Mouse (Mus musculus) liver, embryonic 16.5 days (tissue): ENCODE data around the gene Magi2. TPM values are rescaled to one million over a fixed set of nuclear protein-coding genes. Genes with fewer than 3 reads are reported as not detected.

Experiments used
- ATAC-seq: fragments of 200-750 bp; cut with Nextera tagmentation; 2 replicates; pipeline ENCODE4 v1.8.0; 2017; ENCODE audit warnings: low read depth, mild to moderate bottlenecking, moderate number of reproducible peaks, moderate library complexity
- H3K27ac ChIP-seq: fragments of 300-500 bp; sonication (generic); 2 replicates; pipeline ENCODE4 v1.5.1; 2014; ENCODE audit warnings: mild to moderate bottlenecking, low read length
- H3K27me3 ChIP-seq: fragments of 300-500 bp; sonication (generic); 2 replicates; pipeline ENCODE4 v1.6.1; 2014; ENCODE audit warnings: low read depth, low read length, mixed read lengths; ENCODE audit not compliant: control insufficient read depth, insufficient read depth
- H3K36me3 ChIP-seq: fragments of 300-500 bp; sonication (generic); 2 replicates; pipeline ENCODE4 v1.6.1; 2014; ENCODE audit warnings: mild to moderate bottlenecking; ENCODE audit not compliant: control insufficient read depth, insufficient read depth
- H3K4me1 ChIP-seq: fragments of 300-500 bp; sonication (generic); 2 replicates; pipeline ENCODE4 v1.6.1; 2014; ENCODE audit warnings: low read depth, low read length, mixed read lengths; ENCODE audit not compliant: control insufficient read depth
- H3K4me2 ChIP-seq: fragments of 300-500 bp; sonication (generic); 2 replicates; pipeline ENCODE4 v1.6.1; 2014; ENCODE audit warnings: low read depth, low read length, mixed read lengths
- H3K4me3 ChIP-seq: fragments of 300-500 bp; sonication (generic); 2 replicates; pipeline ENCODE4 v1.5.1; 2014; ENCODE audit warnings: low read depth, mild to moderate bottlenecking, low read length
- H3K9ac ChIP-seq: fragments of 300-500 bp; sonication (generic); 2 replicates; pipeline ENCODE4 v1.6.1; 2014; ENCODE audit warnings: low read depth, low read length
- H3K9me3 ChIP-seq: fragments of 300-500 bp; sonication (generic); replicated peaks from 2 replicates; pipeline ENCODE4 v1.6.1; 2016; ENCODE audit warnings: low read length; ENCODE audit not compliant: control insufficient read depth
- WGBS: fragments of 180-500 bp; shearing (Covaris S2); extraction: QIAGEN DNeasy Blood & Tissue Kit; methylation state at CpG from one replicate; pipeline ENCODE4 v1.1.7; 2014; ENCODE audit not compliant: insufficient replicate concordance; 5-methylcytosine and 5-hydroxymethylcytosine counted together
- polyA plus RNA-seq: library from polyadenylated mRNA; unstranded; fragments of >200 nt; fragmentation: Nextera tagmentation; extraction: Ambion mirVana; gene quantifications from 2 replicates; pipeline ENCODE4 v1.2.1, GENCODE M21; 2015

Gene Magi2
- polyA plus RNA-seq, 1 experiment from 2014 or later = 0.34 TPM

DNA sequence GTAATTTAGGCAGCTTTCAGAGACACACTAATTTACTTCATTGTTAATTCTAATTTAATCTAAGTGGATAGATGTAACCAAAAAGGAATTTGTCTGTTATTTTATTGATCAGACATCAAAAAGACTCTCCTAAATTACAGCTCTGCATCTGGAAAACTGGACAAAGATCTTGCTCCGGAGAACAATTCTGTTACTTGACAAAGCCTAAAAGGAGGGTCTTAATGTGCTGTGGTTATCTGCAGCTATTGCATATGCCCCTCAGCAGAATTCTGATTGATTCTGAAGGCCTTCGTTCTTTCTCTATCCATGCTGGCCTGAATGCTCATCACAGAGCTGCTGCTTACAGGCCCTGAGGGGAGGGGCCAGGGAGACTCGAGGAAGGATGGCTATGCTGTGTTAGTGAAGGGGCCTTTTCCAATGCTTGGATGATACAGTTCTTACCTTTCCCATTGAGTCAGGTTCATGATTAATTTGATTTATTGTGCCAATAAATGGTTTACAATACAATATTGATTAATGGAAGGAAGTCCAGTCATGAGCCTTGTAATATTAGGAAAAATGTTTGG lies 842.2 kb downstream of the Magi2 start:
- no peaks in the 10 kb centered on the region for H3K36me3 ChIP-seq
- WGBS = 59% methylated on average over 3 of the region's 3 CpGs
- no peaks in the 10 kb centered on the region for H3K4me1 ChIP-seq
- no peak overlapping the region for H3K4me2 ChIP-seq
- H3K9ac ChIP-seq = no peak overlapping the region
- no peak overlapping the region for H3K27ac ChIP-seq
- no peak for ATAC-seq
- H3K9me3 ChIP-seq = no peaks in the 10 kb centered on the region
- H3K27me3 ChIP-seq = no peaks in the 10 kb centered on the region
- no peak overlapping the region for H3K4me3 ChIP-seq

DNA sequence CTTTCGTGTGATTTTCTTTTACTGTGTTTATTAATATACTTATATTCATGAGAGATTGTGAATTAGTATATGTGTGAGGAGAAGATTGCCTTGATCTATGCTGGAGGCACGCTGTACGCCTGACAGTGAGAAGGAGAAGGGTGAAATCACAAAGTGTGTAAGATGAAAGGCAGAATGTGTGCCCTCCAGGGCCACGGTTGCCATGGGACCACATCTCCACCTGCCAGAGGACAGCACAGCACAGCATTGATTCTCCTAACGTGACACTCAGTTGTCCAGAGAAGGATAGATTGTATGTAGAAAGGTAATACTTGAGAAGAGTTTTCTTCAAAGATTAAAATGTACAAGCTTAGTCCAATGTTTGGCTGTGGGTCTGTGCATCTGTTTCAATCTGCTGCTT lies 847.3 kb downstream of the Magi2 start:
- H3K4me1 ChIP-seq = no peaks in the 10 kb centered on the region
- no peak overlapping the region for H3K4me2 ChIP-seq
- H3K36me3 ChIP-seq = no peaks in the 10 kb centered on the region
- H3K27ac ChIP-seq = no peak overlapping the region
- H3K9me3 ChIP-seq = no peaks in the 10 kb centered on the region
- no peak overlapping the region for H3K4me3 ChIP-seq
- no peak for ATAC-seq
- H3K27me3 ChIP-seq = no peaks in the 10 kb centered on the region
- 64% methylated on average over 5 of the region's 5 CpGs for WGBS
- H3K9ac ChIP-seq = no peak overlapping the region

DNA sequence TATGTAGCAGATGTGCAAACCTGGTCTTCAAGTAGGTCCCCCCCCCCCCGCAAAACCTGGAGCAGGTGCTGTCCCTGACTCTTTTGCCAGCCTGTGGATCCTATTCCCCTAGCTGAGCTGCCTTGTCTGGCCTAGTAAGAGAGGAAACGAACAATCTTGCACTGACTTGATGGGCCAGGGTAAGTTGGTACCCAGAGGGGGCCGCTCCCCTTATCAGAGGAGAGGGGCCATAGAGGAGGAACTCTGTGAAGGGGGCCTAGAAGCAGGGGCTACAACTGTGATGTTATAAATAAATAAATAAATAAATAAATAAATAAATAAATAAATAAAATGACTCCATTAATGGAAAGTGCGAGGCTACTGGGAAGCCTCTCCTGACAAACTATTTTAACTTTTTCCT lies 848.0 kb downstream of the Magi2 start:
- no peaks in the 10 kb centered on the region for H3K36me3 ChIP-seq
- H3K27ac ChIP-seq = no peak overlapping the region
- ATAC-seq = no peak
- H3K4me1 ChIP-seq = no peaks in the 10 kb centered on the region
- no peaks in the 10 kb centered on the region for H3K27me3 ChIP-seq
- H3K4me2 ChIP-seq = no peak overlapping the region
- H3K9me3 ChIP-seq = no peaks in the 10 kb centered on the region
- no peak overlapping the region for H3K9ac ChIP-seq
- H3K4me3 ChIP-seq = no peak overlapping the region
- 72% methylated on average over 4 of the region's 4 CpGs for WGBS

DNA sequence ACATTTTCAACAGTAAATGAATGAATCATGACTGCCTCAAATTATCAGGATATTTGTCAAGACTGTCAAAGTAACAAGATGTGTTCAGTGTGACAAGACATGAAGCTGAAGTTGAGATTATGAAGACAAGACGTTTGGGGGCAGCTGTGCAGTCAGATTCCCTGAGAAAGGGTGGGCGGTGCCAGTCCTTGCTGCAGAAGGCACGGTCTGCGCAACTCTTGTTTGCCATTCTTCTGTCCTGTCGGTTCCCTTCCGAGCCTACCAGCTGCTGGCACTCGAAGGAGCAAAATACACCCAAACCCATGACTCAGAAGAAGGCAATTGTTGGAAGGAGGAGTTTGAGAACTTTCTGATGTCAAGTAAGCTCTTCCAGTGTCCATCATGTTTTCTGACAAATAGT lies 852.1 kb downstream of the Magi2 start:
- 62% methylated on average over 7 of the region's 7 CpGs for WGBS
- Histone ChIP-seq H3K4me3 (no peak overlapping the region), H3K4me1 (no peaks in the 10 kb centered on the region), H3K27me3 (no peaks in the 10 kb centered on the region), H3K27ac (no peak overlapping the region), H3K4me2 (no peak overlapping the region), H3K36me3 (no peaks in the 10 kb centered on the region), H3K9ac (no peak overlapping the region), H3K9me3 (no peaks in the 10 kb centered on the region)
- ATAC-seq = no peak

DNA sequence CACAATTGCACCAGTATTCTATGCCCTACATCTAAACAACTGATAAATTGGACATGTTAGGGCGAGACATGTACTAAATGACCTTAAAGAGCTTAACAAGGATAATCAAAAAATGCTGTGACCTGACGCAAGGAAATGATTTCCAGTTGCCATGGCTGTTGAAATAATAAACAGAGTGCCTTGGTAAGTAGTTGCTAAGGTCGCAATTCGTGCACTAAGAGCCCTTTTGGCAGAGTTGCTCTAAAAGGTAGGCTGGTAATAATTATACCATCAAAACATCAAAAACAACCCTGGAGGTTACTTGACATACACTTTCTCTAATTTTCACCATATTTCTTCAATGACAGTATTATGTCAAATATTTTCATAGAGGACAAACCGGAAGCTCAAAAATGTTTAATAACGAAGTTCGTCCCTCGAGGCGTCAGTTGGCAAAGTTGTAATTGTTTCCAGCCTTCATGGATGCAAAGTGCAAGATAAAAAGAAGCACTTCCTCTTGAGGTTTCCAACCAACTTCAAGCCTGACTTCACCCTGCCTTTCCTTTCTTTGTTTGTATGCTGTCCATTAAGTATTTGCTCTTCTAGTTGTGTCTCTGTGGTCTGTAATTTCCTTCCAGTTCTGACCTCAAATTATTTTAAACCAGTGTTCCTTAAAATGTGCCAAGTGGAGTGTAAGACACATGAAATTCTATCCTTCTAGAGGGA lies 853.9 kb downstream of the Magi2 start:
- Histone ChIP-seq H3K9ac (no peak overlapping the region), H3K9me3 (no peaks in the 10 kb centered on the region), H3K4me2 (no peak overlapping the region), H3K27me3 (no peaks in the 10 kb centered on the region), H3K4me1 (no peaks in the 10 kb centered on the region), H3K27ac (no peak overlapping the region), H3K36me3 (no peaks in the 10 kb centered on the region), H3K4me3 (no peak overlapping the region)
- ATAC-seq = no peak
- WGBS = 25% methylated on average over 9 of the region's 9 CpGs

DNA sequence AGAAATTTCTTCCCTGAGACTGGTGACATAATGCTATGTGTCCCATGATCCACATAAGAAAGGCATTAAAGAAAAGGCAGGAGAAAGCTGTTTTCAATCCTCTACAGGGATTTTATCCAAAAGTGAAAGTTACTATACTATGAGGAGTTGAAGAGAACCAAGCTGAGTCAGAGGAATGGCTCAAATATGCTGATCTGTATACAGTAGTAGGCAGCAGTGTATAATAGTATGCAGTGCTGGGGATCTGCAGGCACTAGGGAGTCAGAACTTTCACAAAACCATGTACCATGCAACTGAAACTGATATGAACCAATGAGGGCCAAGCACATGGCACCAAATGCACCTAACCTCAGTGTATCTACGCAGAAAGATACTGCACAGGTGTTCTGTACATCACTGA lies 855.5 kb downstream of the Magi2 start:
- Histone ChIP-seq H3K27ac (no peak overlapping the region), H3K27me3 (no peaks in the 10 kb centered on the region), H3K9me3 (no peaks in the 10 kb centered on the region), H3K9ac (no peak overlapping the region), H3K36me3 (no peaks in the 10 kb centered on the region), H3K4me3 (no peak overlapping the region), H3K4me1 (no peaks in the 10 kb centered on the region), H3K4me2 (no peak overlapping the region)
- ATAC-seq = no peak
- WGBS = 67% methylated on average over 1 of the region's 1 CpGs

DNA sequence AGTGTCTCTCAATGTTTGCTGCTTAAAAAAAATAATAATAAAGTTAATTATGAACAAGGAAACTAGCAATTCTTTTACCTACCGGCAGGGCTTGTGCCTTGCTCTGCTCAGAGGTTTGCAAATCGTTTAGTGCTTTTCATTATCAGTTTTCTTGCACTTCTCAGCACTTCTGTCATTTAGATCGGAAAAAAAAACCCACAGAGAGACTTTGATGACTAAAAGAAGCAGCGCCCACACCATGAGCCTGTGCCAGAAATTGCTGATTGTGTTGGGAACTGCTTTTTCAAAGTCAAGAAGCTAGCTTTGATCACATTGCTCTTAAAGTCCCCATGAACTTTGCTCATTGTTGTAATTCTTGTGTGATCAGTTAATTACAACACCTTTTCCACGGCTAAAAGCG lies 860.2 kb downstream of the Magi2 start:
- H3K27me3 ChIP-seq = no peaks in the 10 kb centered on the region
- no peak overlapping the region for H3K9ac ChIP-seq
- no peaks in the 10 kb centered on the region for H3K36me3 ChIP-seq
- H3K9me3 ChIP-seq = no peaks in the 10 kb centered on the region
- ATAC-seq = no peak
- H3K27ac ChIP-seq = no peak overlapping the region
- WGBS = 47% methylated on average over 6 of the region's 6 CpGs
- H3K4me2 ChIP-seq = no peak overlapping the region
- H3K4me3 ChIP-seq = no peak overlapping the region
- no peaks in the 10 kb centered on the region for H3K4me1 ChIP-seq

DNA sequence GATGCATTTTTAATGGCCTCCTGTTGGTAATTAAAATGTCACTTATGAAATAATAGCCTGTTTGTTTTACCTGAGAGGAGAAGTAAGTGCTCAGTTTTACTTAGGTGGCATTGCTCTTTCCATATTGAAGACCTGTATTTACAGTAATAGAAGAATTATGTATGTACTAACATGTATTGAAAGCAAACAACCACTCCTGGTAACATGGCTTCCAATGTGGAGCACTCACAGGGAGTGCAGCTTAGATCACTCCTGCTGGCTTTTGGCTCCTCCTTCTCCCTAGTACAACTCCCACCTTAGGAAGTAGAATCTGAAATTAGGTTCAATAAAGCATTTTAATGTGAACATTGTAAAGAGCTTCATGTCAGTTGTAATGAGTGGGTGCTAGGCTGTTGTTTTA lies 877.0 kb downstream of the Magi2 start:
- no peaks in the 10 kb centered on the region for H3K4me1 ChIP-seq
- no peaks in the 10 kb centered on the region for H3K9me3 ChIP-seq
- H3K4me2 ChIP-seq = no peak overlapping the region
- H3K27me3 ChIP-seq = no peaks in the 10 kb centered on the region
- ATAC-seq = no peak
- H3K36me3 ChIP-seq = no peaks in the 10 kb centered on the region
- H3K4me3 ChIP-seq = no peak overlapping the region
- no peak overlapping the region for H3K27ac ChIP-seq
- no peak overlapping the region for H3K9ac ChIP-seq

DNA sequence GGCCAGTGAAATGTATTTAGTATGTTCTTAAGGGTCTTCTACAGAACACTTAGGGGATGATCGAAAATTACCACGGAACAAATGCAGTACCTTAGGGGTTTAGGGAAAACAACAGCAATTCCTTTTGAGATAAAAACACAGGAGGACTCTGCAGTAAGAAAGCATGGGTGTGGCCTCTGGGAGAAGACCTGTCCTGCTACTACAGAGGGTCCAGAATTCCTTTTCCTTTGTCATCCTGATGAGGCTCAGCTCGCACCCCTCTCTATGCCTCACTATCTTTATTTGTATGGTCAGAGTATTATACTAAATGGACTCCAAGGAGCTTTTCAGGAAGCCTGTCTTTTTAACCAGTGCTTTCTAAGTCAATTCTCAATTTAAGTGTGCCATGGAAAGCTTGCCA lies 877.7 kb downstream of the Magi2 start:
- Histone ChIP-seq H3K27me3 (no peaks in the 10 kb centered on the region), H3K9me3 (no peaks in the 10 kb centered on the region), H3K9ac (no peak overlapping the region), H3K4me1 (no peaks in the 10 kb centered on the region), H3K36me3 (no peaks in the 10 kb centered on the region), H3K4me2 (no peak overlapping the region), H3K4me3 (no peak overlapping the region), H3K27ac (no peak overlapping the region)
- no peak for ATAC-seq
- 46% methylated on average over 3 of the region's 3 CpGs for whole genome bisulfite sequencing
